Mouse (Mus musculus) thymus, adult 2 months (tissue): ENCODE results near the gene Trim10.

Experiments
- CTCF ChIP-seq: fragments of 200-500 bp; IDR thresholded peaks from 2 replicates; pipeline ENCODE4 v1.5.1; 2012; ENCODE audit warnings: mild to moderate bottlenecking, control low read depth, low read length, moderate library complexity, borderline replicate concordance; ENCODE audit not compliant: control insufficient read depth, poor library complexity, insufficient read depth; ENCODE audit errors: extremely low read depth
- POLR2A ChIP-seq: fragments of 200-500 bp; IDR thresholded peaks from 2 replicates; pipeline ENCODE4 v1.6.1; 2012; ENCODE audit warnings: mild to moderate bottlenecking, low read length, control low read depth, moderate library complexity; ENCODE audit not compliant: control insufficient read depth, poor library complexity, insufficient read depth; ENCODE audit errors: extremely low read depth

DNA sequence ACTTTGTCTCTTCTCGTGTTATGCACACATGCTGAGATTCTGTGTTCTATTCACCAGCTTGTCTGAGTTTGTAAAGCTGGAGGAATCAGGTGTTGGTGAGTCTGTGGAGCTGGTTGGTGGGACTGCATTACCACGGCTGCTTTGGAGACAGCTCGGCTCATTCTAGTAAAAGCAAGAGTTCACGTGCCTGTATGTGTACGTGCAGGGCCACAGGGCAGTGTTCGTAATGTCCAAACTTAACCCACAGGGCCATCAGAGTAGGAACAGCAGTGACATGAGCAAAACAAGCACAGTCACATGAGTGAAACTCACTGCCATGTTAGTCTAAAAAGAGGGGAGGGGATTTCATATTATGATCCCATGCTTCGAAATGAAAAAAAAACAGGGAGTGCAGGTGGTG lies 25.7 kb upstream of the Trim10 start:
- TF ChIP-seq CTCF (no peak), POLR2A (no peak)
